Mouse (Mus musculus): ENCODE measurements around the gene Jakmip3.

- TF ChIP-seq MAZ (IDR thresholded peaks at IDR 0.05; ENCODE audit: low read depth, low read length) (no peak), E2F4 (IDR thresholded peaks at IDR 0.05; ENCODE audit: borderline replicate concordance, low read depth, low read length) (no peak), CTCF (IDR thresholded peaks at IDR 0.05 in 2 of 3, conservative IDR thresholded peaks at IDR 0.05 in 1 of 3; ENCODE audit: control insufficient read depth in 1 of 3, insufficient read depth in 1 of 3, low read depth in 2 of 3, low read length in 3 of 3, poor library complexity in 1 of 3, severe bottlenecking in 1 of 3) (no peak)
These were observed 133.7 kb downstream of the Jakmip3 start for GRCm38 (mm10) chr7:139074189-139074588.

Measured in MEL (cell line).